Mouse (Mus musculus) spleen, adult 2 months (tissue): ENCODE results near the gene Stk33.

Source experiments
- CTCF ChIP-seq: fragments of 200-500 bp; IDR thresholded peaks from 2 replicates; pipeline ENCODE4 v1.5.1; 2011; ENCODE audit warnings: mild to moderate bottlenecking, inconsistent platforms; ENCODE audit not compliant: insufficient read depth, insufficient read length, insufficient replicate concordance; ENCODE audit errors: extremely low read depth
- POLR2A ChIP-seq: fragments of 200-500 bp; IDR thresholded peaks from 2 replicates; pipeline ENCODE4 v1.6.1; 2011; ENCODE audit warnings: low read depth, low read length, inconsistent platforms

DNA sequence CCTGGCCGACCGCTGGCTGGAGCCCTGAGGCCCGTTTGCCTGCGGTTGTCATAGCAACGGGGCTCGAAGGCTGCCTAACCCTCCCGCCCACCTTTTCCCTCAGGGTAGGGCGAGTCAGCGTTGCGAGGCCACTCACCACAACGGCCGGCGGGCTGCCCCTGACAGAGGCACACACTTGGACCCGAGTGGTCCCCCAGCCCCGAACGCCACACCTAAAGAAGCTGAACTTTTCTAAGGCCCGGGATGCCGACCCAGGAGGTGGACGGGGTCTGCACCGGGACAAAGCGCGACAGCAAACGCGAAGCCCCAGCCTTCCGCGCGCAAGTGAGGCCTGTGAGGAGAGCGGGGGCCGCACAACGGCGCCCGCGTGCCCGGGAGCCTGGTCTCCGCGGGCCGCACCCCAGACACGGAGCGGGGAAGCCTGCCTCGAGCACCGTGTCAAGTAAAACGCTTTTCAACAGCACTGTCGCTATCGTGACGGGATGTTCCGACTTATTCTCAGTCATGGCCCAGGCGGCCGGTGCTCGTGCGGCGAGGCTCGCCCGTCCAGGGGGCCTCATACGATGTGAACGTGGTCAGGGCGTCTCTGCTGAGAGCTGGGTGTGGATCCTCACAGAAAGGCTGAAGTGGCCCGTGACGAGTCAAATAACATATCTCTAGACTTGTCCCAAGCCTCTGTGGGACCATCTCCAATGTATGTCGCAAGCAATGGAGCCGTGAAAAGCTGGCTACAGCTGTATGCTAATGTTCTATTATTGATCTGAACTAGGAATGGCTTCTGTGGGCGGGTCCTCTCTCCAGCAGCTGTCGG is at the start of gene Stk33:
- TF ChIP-seq CTCF (no peak), POLR2A (no peak)
